Mouse (Mus musculus) erythroblast, embryonic 14.5 days (primary cell): ENCODE measurements around the gene Commd8.

Source experiments
- GATA1 ChIP-seq: IDR thresholded peaks from 2 replicates; pipeline ENCODE4 v1.6.1; 2012; ENCODE audit warnings: low read length, inconsistent platforms, mixed read lengths
- TAL1 ChIP-seq: IDR thresholded peaks from 3 replicates; pipeline ENCODE4 v1.6.1; 2012; ENCODE audit warnings: low read length, inconsistent platforms, mixed read lengths

GRCm38 (mm10) chr5:72211741-72212140 lies 43.8 kb upstream of the Commd8 start:
- TF ChIP-seq GATA1 (no peak), TAL1 (no peak)
